Mouse (Mus musculus) CH12.LX (cell line): Measurements from ENCODE around the gene Kdelr2.

Source experiments
- BHLHE40 ChIP-seq: IDR thresholded peaks from 2 replicates; pipeline ENCODE4 v1.6.1; 2011; ENCODE audit warnings: mild to moderate bottlenecking, low read depth, low read length, improper control_type of control experiment
- CHD2 ChIP-seq: IDR thresholded peaks from 2 replicates; pipeline ENCODE4 v1.6.1; 2011; ENCODE audit warnings: low read length, improper control_type of control experiment
- CTCF ChIP-seq, 2 experiments: IDR thresholded peaks in 1 of 2; conservative IDR thresholded peaks in 1 of 2; 2 replicates each; pipeline ENCODE4 v1.5.1; 2011 to 2012; ENCODE audit warnings: low read depth in 2 of 2, low read length in 2 of 2, improper control_type of control experiment in 1 of 2, inconsistent platforms in 1 of 2, mild to moderate bottlenecking in 1 of 2, moderate library complexity in 1 of 2
- EP300 ChIP-seq: IDR thresholded peaks from 2 replicates; pipeline ENCODE4 v1.6.1; 2011; ENCODE audit warnings: low read length, improper control_type of control experiment
- JUN ChIP-seq: IDR thresholded peaks from 2 replicates; pipeline ENCODE4 v1.6.1; 2011; ENCODE audit warnings: low read depth, mild to moderate bottlenecking, low read length, improper control_type of control experiment, moderate library complexity; ENCODE audit not compliant: insufficient read depth
- MAX ChIP-seq: IDR thresholded peaks from 2 replicates; pipeline ENCODE4 v1.6.1; 2011; ENCODE audit warnings: low read length, improper control_type of control experiment
- POLR2A ChIP-seq: IDR thresholded peaks from 2 replicates; pipeline ENCODE4 v1.6.1; 2011; ENCODE audit warnings: low read depth, mild to moderate bottlenecking, improper control_type of control experiment, low read length
- POLR2AphosphoS2 ChIP-seq: IDR thresholded peaks from 2 replicates; pipeline ENCODE4 v1.6.1; 2011; ENCODE audit warnings: low read depth, low read length, improper control_type of control experiment
- RCOR1 ChIP-seq: conservative IDR thresholded peaks from 2 replicates; pipeline ENCODE4 v1.6.1; 2012; ENCODE audit warnings: low read depth, mild to moderate bottlenecking, inconsistent platforms, low read length, improper control_type of control experiment
- TCF12 ChIP-seq: IDR thresholded peaks from 2 replicates; pipeline ENCODE4 v1.6.1; 2014; ENCODE audit warnings: low read depth, mild to moderate bottlenecking, inconsistent platforms, low read length, improper control_type of control experiment
- ZC3H11A ChIP-seq: IDR thresholded peaks from 2 replicates; pipeline ENCODE4 v1.6.1; 2012; ENCODE audit warnings: low read depth, mild to moderate bottlenecking, inconsistent platforms, low read length, improper control_type of control experiment
- ZKSCAN1 ChIP-seq: IDR thresholded peaks from 2 replicates; pipeline ENCODE4 v1.6.1; 2012; ENCODE audit warnings: low read depth, inconsistent platforms, low read length, improper control_type of control experiment, borderline replicate concordance
- ZNF384 ChIP-seq: IDR thresholded peaks from 2 replicates; pipeline ENCODE4 v1.6.1; 2012; ENCODE audit warnings: low read depth, low read length, improper control_type of control experiment, inconsistent platforms

GRCm38 (mm10) chr5:143394184-143394583, 9.5 kb upstream of the Kdelr2 start:
- TF ChIP-seq ZKSCAN1 (no peak), CTCF (conservative IDR thresholded peaks at IDR 0.05 in 1 of 2, IDR thresholded peaks at IDR 0.05 in 1 of 2; ENCODE audit: low read depth in 2 of 2, low read length in 2 of 2) (peak in 1 of 2 experiments; percentile 40; a peak in 3 of 4 replicates), POLR2A (no peak), ZC3H11A (no peak), BHLHE40 (no peak), POLR2AphosphoS2 (no peak), RCOR1 (no peak), JUN (no peak), ZNF384 (no peak), EP300 (no peak), TCF12 (no peak), CHD2 (no peak), MAX (no peak)
